Mouse (Mus musculus) urinary bladder, adult 18-20 months (tissue): ENCODE measurements around the gene Mcm7.
"Not testable (repeated sequence)": the region's sequence is repeated elsewhere in the genome, so short reads cannot be mapped to it uniquely, and the experiment has no call there.

Experiments
- DNase-seq, 2 experiments: peaks; one replicate each; pipeline ENCODE4 v3.0.0; 2022; ENCODE audit warnings: low spot score in 2 of 2, mixed read lengths in 2 of 2

Mcm7 gene

GRCm38 (mm10) chr5:138171695-138172491 lies at the start of gene Mcm7, which contains the start of gene Ap4m1:
Gene Mcm7 (minus strand): TSS chr5:138172422.
Gene Ap4m1 (plus strand): TSS chr5:138172002.
- DNase-seq: peak; percentile 97 to 98

- DNase-seq: no peak
Measured at GRCm38 (mm10) chr5:138219864-138220263, 47.6 kb upstream of the Mcm7 start.

GRCm38 (mm10) chr5:138216632-138217031 lies 44.4 kb upstream of the Mcm7 start:
- DNase-seq: not testable (repeated sequence)

GRCm38 (mm10) chr5:138207873-138208272 lies 35.7 kb upstream of the Mcm7 start:
- no peak for DNase-seq

- no peak for DNase-seq
Measured at GRCm38 (mm10) chr5:138207253-138207652, 35.0 kb upstream of the Mcm7 start.

GRCm38 (mm10) chr5:138202086-138202485 lies 29.9 kb upstream of the Mcm7 start:
- no peak for DNase-seq

- DNase-seq: no peak
Measured at GRCm38 (mm10) chr5:138199576-138199975, 27.4 kb upstream of the Mcm7 start.

- DNase-seq: no peak
Measured at GRCm38 (mm10) chr5:138195463-138195862, 23.2 kb upstream of the Mcm7 start.

GRCm38 (mm10) chr5:138194755-138195345 lies 22.6 kb upstream of the Mcm7 start:
- peak in 1 of 2 experiments; percentile 21 for DNase-seq

GRCm38 (mm10) chr5:138193771-138194727 lies 21.8 kb upstream of the Mcm7 start, which contains the start of gene Mblac1:
Gene Mblac1 (plus strand): TSS chr5:138194314.
- DNase-seq: peak; percentile 75 to 84

GRCm38 (mm10) chr5:138187661-138188306 lies 15.6 kb upstream of the Mcm7 start:
- DNase-seq: peak; percentile 17 to 45

GRCm38 (mm10) chr5:138186950-138187638 lies 14.9 kb upstream of the Mcm7 start, which contains the start of the genes Taf6 and Cnpy4:
Gene Taf6 (minus strand): TSS chr5:138187451.
Gene Cnpy4 (plus strand): TSS chr5:138187485.
- DNase-seq: peak; percentile 78 to 79

- DNase-seq: no peak
Measured at GRCm38 (mm10) chr5:138173217-138173616, 995 bp upstream of the Mcm7 start.

- DNase-seq: peak; percentile 93 to 94
Measured at GRCm38 (mm10) chr5:138170936-138171561, 1.2 kb downstream of the Mcm7 start.

GRCm38 (mm10) chr5:138165594-138165993 lies 6.6 kb downstream of the Mcm7 start:
- DNase-seq: no peak

GRCm38 (mm10) chr5:138163610-138164009 lies 8.6 kb downstream of the Mcm7 start:
- no peak for DNase-seq

GRCm38 (mm10) chr5:138163046-138163445 lies 9.2 kb downstream of the Mcm7 start:
- no peak for DNase-seq

- DNase-seq: peak; percentile 91 to 93
Measured at GRCm38 (mm10) chr5:138160842-138161665, 11.2 kb downstream of the Mcm7 start, which contains the start of gene Cops6. Gene Cops6 (plus strand): TSS chr5:138161071.

- no peak for DNase-seq
Measured at GRCm38 (mm10) chr5:138160224-138160762, 11.9 kb downstream of the Mcm7 start.
